Mouse (Mus musculus) heart, postnatal 0 days (tissue): ENCODE measurements around the gene Rnf227. TPM values are rescaled to one million over a fixed set of nuclear protein-coding genes. Genes with fewer than 3 reads are reported as not detected.
A peak's percentile ranks its signal among the peaks of the same experiment; 100 is the strongest.

Experiments
- ATAC-seq: fragments of 200-750 bp; cut with Nextera tagmentation; 2 replicates; pipeline ENCODE4 v1.8.0; 2017; ENCODE audit warnings: low read depth, moderate number of reproducible peaks, moderate library complexity; ENCODE audit not compliant: insufficient read depth
- DNase-seq: peaks from one replicate; pipeline ENCODE4 v3.0.0-alpha.2; 2016; ENCODE audit warnings: low spot score
- H3K27ac ChIP-seq: fragments of 300-500 bp; sonication (generic); 2 replicates; pipeline ENCODE4 v1.5.1; 2014; ENCODE audit warnings: low read depth, mild to moderate bottlenecking
- H3K27me3 ChIP-seq: fragments of 300-500 bp; sonication (generic); 2 replicates; pipeline ENCODE4 v1.6.1; 2014; ENCODE audit warnings: low read length, mixed read lengths; ENCODE audit not compliant: control insufficient read depth, insufficient read depth
- H3K36me3 ChIP-seq: fragments of 300-500 bp; sonication (generic); replicated peaks from 2 replicates; pipeline ENCODE4 v1.6.1; 2014; ENCODE audit warnings: low read length, mixed read lengths; ENCODE audit not compliant: control insufficient read depth, insufficient read depth
- H3K4me1 ChIP-seq: fragments of 300-500 bp; sonication (generic); 2 replicates; pipeline ENCODE4 v1.6.1; 2014; ENCODE audit warnings: antibody characterized with exemption; ENCODE audit not compliant: control insufficient read depth, insufficient read depth
- H3K4me2 ChIP-seq: fragments of 300-500 bp; sonication (generic); 2 replicates; pipeline ENCODE4 v1.6.1; 2014; ENCODE audit warnings: low read depth, mild to moderate bottlenecking, low read length, moderate library complexity
- H3K4me3 ChIP-seq: fragments of 300-500 bp; sonication (generic); 2 replicates; pipeline ENCODE4 v1.5.1; 2014; ENCODE audit warnings: low read depth, low read length
- H3K9ac ChIP-seq: fragments of 300-500 bp; sonication (generic); replicated peaks from 2 replicates; pipeline ENCODE4 v1.6.1; 2014; ENCODE audit warnings: low read depth, low read length, mixed read lengths
- H3K9me3 ChIP-seq: fragments of 300-500 bp; sonication (generic); replicated peaks from 2 replicates; pipeline ENCODE4 v1.6.1; 2016; ENCODE audit warnings: low read length; ENCODE audit not compliant: control insufficient read depth
- CTCF ChIP-seq: IDR thresholded peaks from 2 replicates; pipeline ENCODE4 v1.5.1; 2016; ENCODE audit warnings: antibody characterized with exemption, control low read depth, low read depth
- EP300 ChIP-seq: IDR thresholded peaks from 2 replicates; pipeline ENCODE4 v1.6.1; 2016; ENCODE audit warnings: antibody characterized with exemption, low read depth
- WGBS: fragments of 180-500 bp; shearing (Covaris S2); extraction: QIAGEN DNeasy Blood & Tissue Kit; methylation state at CpG from one replicate; pipeline ENCODE4 v1.1.7; 2014; 5-methylcytosine and 5-hydroxymethylcytosine counted together
- polyA plus RNA-seq: library from polyadenylated mRNA; unstranded; fragments of >200 nt; fragmentation: Nextera tagmentation; extraction: Ambion mirVana; gene quantifications from 2 replicates; pipeline ENCODE4 v1.2.1, GENCODE M21; 2015
- total RNA-seq: library from RNA; depleted of rRNA; stranded (reverse); fragments of >200 nt; gene quantifications from 2 replicates; pipeline ENCODE4 v1.2.3, GENCODE M21; 2014; ENCODE audit warnings: low replicate concordance

Gene Rnf227
- total and polyA plus RNA-seq, 2 experiments from 2014 or later: 3.4 to 10.2 TPM

GRCm38 (mm10) chr11:69372056-69372779, 32.0 kb downstream of the Rnf227 start:
- 0 out of 2 replicates have a peak, but pooled peaks cover 6% of the 10 kb centered on the region for H3K36me3 ChIP-seq
- H3K4me3 ChIP-seq: no peak overlapping the region
- no peaks in the 10 kb centered on the region for H3K27me3 ChIP-seq
- H3K4me2 ChIP-seq: no peak overlapping the region
- H3K9me3 ChIP-seq: no peaks in the 10 kb centered on the region
- no peak for TF ChIP-seq CTCF
- no peak for TF ChIP-seq EP300
- no peak for DNase-seq
- 21% methylated on average over 12 of the region's 12 CpGs for WGBS
- ATAC-seq: no peak
- peak overlapping the region; percentile 36 for H3K27ac ChIP-seq
- peaks cover 12% of the 10 kb centered on the region for H3K4me1 ChIP-seq
- no peak overlapping the region for H3K9ac ChIP-seq

- WGBS: 56% methylated on average over 3 of the region's 3 CpGs
- H3K9ac ChIP-seq: no peak overlapping the region
- H3K4me2 ChIP-seq: no peak overlapping the region
Observed at GRCm38 (mm10) chr11:69372780-69373170, 32.5 kb downstream of the Rnf227 start.

GRCm38 (mm10) chr11:69373223-69373965, 33.1 kb downstream of the Rnf227 start:
- H3K4me3 ChIP-seq: no peak overlapping the region
- H3K9me3 ChIP-seq: no peaks in the 10 kb centered on the region
- DNase-seq: no peak
- 91% methylated on average over 16 of the region's 16 CpGs for WGBS
- H3K27ac ChIP-seq: no peak overlapping the region
- 0 out of 2 replicates have a peak, but pooled peaks cover 3% of the 10 kb centered on the region for H3K4me1 ChIP-seq
- H3K36me3 ChIP-seq: 0 out of 2 replicates have a peak, but pooled peaks cover 6% of the 10 kb centered on the region
- no peak for TF ChIP-seq EP300
- no peak for TF ChIP-seq CTCF
- no peak overlapping the region for H3K4me2 ChIP-seq
- no peaks in the 10 kb centered on the region for H3K27me3 ChIP-seq
- no peak overlapping the region for H3K9ac ChIP-seq
- no peak for ATAC-seq

More at GRCm38 (mm10) chr11:69372780-69373170, 32.5 kb downstream of the Rnf227 start:
- H3K9me3 ChIP-seq: no peaks in the 10 kb centered on the region
- ATAC-seq: no peak
- no peak overlapping the region for H3K27ac ChIP-seq
- DNase-seq: no peak
- H3K36me3 ChIP-seq: 0 out of 2 replicates have a peak, but pooled peaks cover 6% of the 10 kb centered on the region
- H3K4me3 ChIP-seq: no peak overlapping the region
- TF ChIP-seq EP300 (no peak), CTCF (peak; percentile 35; the same call in 1 of the 2 replicates)
- H3K4me1 ChIP-seq: peaks cover 7% of the 10 kb centered on the region
- H3K27me3 ChIP-seq: no peaks in the 10 kb centered on the region

- DNase-seq: no peak
- Histone ChIP-seq H3K27me3 (no peaks in the 10 kb centered on the region), H3K36me3 (0 out of 2 replicates have a peak, but pooled peaks cover 6% of the 10 kb centered on the region), H3K9me3 (no peaks in the 10 kb centered on the region), H3K4me3 (no peak overlapping the region), H3K27ac (no peak overlapping the region), H3K4me2 (no peak overlapping the region), H3K4me1 (0 out of 2 replicates have a peak, but pooled peaks cover 3% of the 10 kb centered on the region), H3K9ac (no peak overlapping the region)
- WGBS: 76% methylated on average over 4 of the region's 4 CpGs
- no peak for ATAC-seq
- TF ChIP-seq EP300 (no peak), CTCF (no peak)
Observed at GRCm38 (mm10) chr11:69375646-69376045, 35.4 kb downstream of the Rnf227 start.

- ATAC-seq: no peak
- TF ChIP-seq EP300 (no peak), CTCF (no peak)
- 0 out of 2 replicates have a peak, but pooled peaks cover 6% of the 10 kb centered on the region for H3K36me3 ChIP-seq
- H3K27ac ChIP-seq: no peak overlapping the region
- 0 out of 2 replicates have a peak, but pooled peaks cover 4% of the 10 kb centered on the region for H3K4me1 ChIP-seq
- no peak for DNase-seq
- H3K9me3 ChIP-seq: no peaks in the 10 kb centered on the region
- WGBS: 58% methylated on average over 3 of the region's 3 CpGs
- H3K27me3 ChIP-seq: no peaks in the 10 kb centered on the region
- H3K4me2 ChIP-seq: no peak overlapping the region
- H3K9ac ChIP-seq: no peak overlapping the region
- H3K4me3 ChIP-seq: no peak overlapping the region
Observed at GRCm38 (mm10) chr11:69377766-69378165, 37.5 kb downstream of the Rnf227 start.
